Mouse (Mus musculus) midbrain, embryonic 11.5 days (tissue): ENCODE data around the gene E030030I06Rik. TPM values are rescaled to one million over a fixed set of nuclear protein-coding genes. Genes with fewer than 3 reads are reported as not detected.
"Not testable (repeated sequence)": the region's sequence is repeated elsewhere in the genome, so short reads cannot be mapped to it uniquely, and the experiment has no call there.

Source experiments
- ATAC-seq: fragments of 200-750 bp; cut with Nextera tagmentation; 2 replicates; pipeline ENCODE4 v1.8.0; 2017; ENCODE audit warnings: moderate TSS enrichment, moderate library complexity; ENCODE audit not compliant: low FRiP score
- DNase-seq: peaks from one replicate; pipeline ENCODE4 v3.0.0; 2015; ENCODE audit warnings: low spot score; ENCODE audit errors: missing footprints
- H3K27ac ChIP-seq: fragments of 300-500 bp; sonication (generic); 2 replicates; pipeline ENCODE4 v1.5.1; 2014; ENCODE audit warnings: low read depth, low read length
- H3K27me3 ChIP-seq: fragments of 300-500 bp; sonication (generic); 2 replicates; pipeline ENCODE4 v1.6.1; 2014; ENCODE audit warnings: mild to moderate bottlenecking, low read length, moderate library complexity, mixed read lengths; ENCODE audit not compliant: control insufficient read depth, insufficient read depth
- H3K36me3 ChIP-seq: fragments of 300-500 bp; sonication (generic); 2 replicates; pipeline ENCODE4 v1.6.1; 2014; ENCODE audit warnings: mild to moderate bottlenecking, low read length, moderate library complexity, mixed read lengths; ENCODE audit not compliant: control insufficient read depth, insufficient read depth
- H3K4me1 ChIP-seq: fragments of 300-500 bp; sonication (generic); 2 replicates; pipeline ENCODE4 v1.6.1; 2014; ENCODE audit warnings: low read length; ENCODE audit not compliant: control insufficient read depth, insufficient read depth
- H3K4me2 ChIP-seq: fragments of 300-500 bp; sonication (generic); 2 replicates; pipeline ENCODE4 v1.6.1; 2014; ENCODE audit warnings: mild to moderate bottlenecking, moderate library complexity
- H3K4me3 ChIP-seq: fragments of 300-500 bp; sonication (generic); 2 replicates; pipeline ENCODE4 v1.5.1; 2014; ENCODE audit warnings: low read depth, low read length
- H3K9ac ChIP-seq: fragments of 300-500 bp; sonication (generic); 2 replicates; pipeline ENCODE4 v1.6.1; 2014; ENCODE audit warnings: low read length
- H3K9me3 ChIP-seq: fragments of 300-500 bp; sonication (generic); 2 replicates; pipeline ENCODE4 v1.6.1; 2016; ENCODE audit warnings: low read length; ENCODE audit not compliant: control insufficient read depth
- WGBS: fragments of 180-500 bp; shearing (Covaris S2); extraction: QIAGEN DNeasy Blood & Tissue Kit; methylation state at CpG from one replicate; pipeline ENCODE4 v1.1.7; 2014; 5-methylcytosine and 5-hydroxymethylcytosine counted together
- polyA plus RNA-seq: library from polyadenylated mRNA; unstranded; fragments of >200 nt; fragmentation: Nextera tagmentation; extraction: Ambion mirVana; gene quantifications from 2 replicates; pipeline ENCODE4 v1.2.1, GENCODE M21; 2014

Gene E030030I06Rik
- polyA plus RNA-seq, 1 experiment from 2014 or later, result 24.8 TPM

GRCm38 (mm10) chr10:22166025-22166424, 17.0 kb upstream of the E030030I06Rik start:
- not testable (repeated sequence) for H3K36me3 ChIP-seq, H3K27me3 ChIP-seq, H3K9ac ChIP-seq, H3K9me3 ChIP-seq, ATAC-seq, H3K27ac ChIP-seq, DNase-seq, H3K4me2 ChIP-seq, H3K4me3 ChIP-seq, H3K4me1 ChIP-seq
- 68% methylated on average over 2 of the region's 2 CpGs for WGBS

- H3K27me3 ChIP-seq, H3K4me3 ChIP-seq, H3K4me1 ChIP-seq, H3K9ac ChIP-seq, ATAC-seq, H3K36me3 ChIP-seq, DNase-seq, H3K27ac ChIP-seq, H3K9me3 ChIP-seq, H3K4me2 ChIP-seq: not testable (repeated sequence)
- WGBS, result 66% methylated on average over 5 of the region's 5 CpGs
Measured at GRCm38 (mm10) chr10:22165328-22166003, 16.4 kb upstream of the E030030I06Rik start.

- not testable (repeated sequence) for H3K36me3 ChIP-seq, H3K27ac ChIP-seq, H3K4me1 ChIP-seq, H3K9ac ChIP-seq, H3K4me3 ChIP-seq, H3K9me3 ChIP-seq
- ATAC-seq (peak; percentile 70), DNase-seq (peak; percentile 95)
- peak overlapping the region; percentile 31 for H3K4me2 ChIP-seq
- H3K27me3 ChIP-seq, result peaks cover 12% of the 10 kb centered on the region; the same call in 1 of the 2 replicates
- 36% methylated on average over 14 of the region's 16 CpGs for WGBS
Measured at GRCm38 (mm10) chr10:22163705-22164583, 14.9 kb upstream of the E030030I06Rik start.

- peaks cover 15% of the 10 kb centered on the region; the same call in 1 of the 2 replicates for H3K27me3 ChIP-seq
- H3K4me1 ChIP-seq, H3K36me3 ChIP-seq, H3K9ac ChIP-seq, H3K27ac ChIP-seq, H3K4me3 ChIP-seq, H3K9me3 ChIP-seq: not testable (repeated sequence)
- 11% methylated on average over 9 of the region's 9 CpGs for WGBS
- H3K4me2 ChIP-seq, result peak overlapping the region; percentile 31
- peak; percentile 78 for DNase-seq
- peak; percentile 41; the same call in 1 of the 2 replicates for ATAC-seq
Measured at GRCm38 (mm10) chr10:22163279-22163678, 14.2 kb upstream of the E030030I06Rik start.

GRCm38 (mm10) chr10:22159581-22160140, 10.6 kb upstream of the E030030I06Rik start:
- Histone ChIP-seq H3K36me3 (no peaks in the 10 kb centered on the region), H3K4me2 (peak overlapping the region; percentile 10), H3K9me3 (no peaks in the 10 kb centered on the region), H3K4me1 (peaks cover 4% of the 10 kb centered on the region; the same call in 1 of the 2 replicates), H3K9ac (no peak overlapping the region), H3K4me3 (no peak overlapping the region), H3K27me3 (peaks cover 44% of the 10 kb centered on the region), H3K27ac (no peak overlapping the region)
- WGBS, result 0% methylated on average over 23 of the region's 23 CpGs
- peak; percentile 86 for DNase-seq
- no peak for ATAC-seq

- DNase-seq (peak; percentile 92), ATAC-seq (no peak)
- peaks cover 4% of the 10 kb centered on the region; the same call in 1 of the 2 replicates for H3K4me1 ChIP-seq
- H3K27ac ChIP-seq, result no peak overlapping the region
- peak overlapping the region; percentile 36 for H3K4me3 ChIP-seq
- no peaks in the 10 kb centered on the region for H3K36me3 ChIP-seq
- peaks cover 44% of the 10 kb centered on the region for H3K27me3 ChIP-seq
- peak overlapping the region; percentile 58 for H3K4me2 ChIP-seq
- H3K9ac ChIP-seq, result no peak overlapping the region
- under 1% methylated on average over 24 of the region's 24 CpGs for WGBS
- H3K9me3 ChIP-seq, result no peaks in the 10 kb centered on the region
Measured at GRCm38 (mm10) chr10:22159131-22159561, 10.1 kb upstream of the E030030I06Rik start.

- not testable (repeated sequence) for H3K27ac ChIP-seq, H3K9me3 ChIP-seq, H3K36me3 ChIP-seq, H3K4me1 ChIP-seq
- WGBS, result 2% methylated on average over 48 of the region's 48 CpGs
- H3K27me3 ChIP-seq, result peaks cover 44% of the 10 kb centered on the region
- H3K4me2 ChIP-seq, result peak within 1 kb of the TSS; percentile 58
- peak within 1 kb of the TSS; percentile 36 for H3K4me3 ChIP-seq
- ATAC-seq, result peak; percentile 81
- DNase-seq, result peak; percentile 94
- peak within 1 kb of the TSS; percentile 42 for H3K9ac ChIP-seq
Measured at GRCm38 (mm10) chr10:22158310-22158999, 9.4 kb upstream of the E030030I06Rik start, which contains the start of the genes Raet1e and H60b. Raet1e (plus strand) TSS chr10:22158569. H60b (plus strand) TSS chr10:22158586.

- Histone ChIP-seq H3K36me3 (no peaks in the 10 kb centered on the region), H3K27ac (no peak overlapping the region), H3K9me3 (no peaks in the 10 kb centered on the region), H3K9ac (no peak overlapping the region), H3K27me3 (peaks cover 65% of the 10 kb centered on the region), H3K4me2 (no peak overlapping the region), H3K4me3 (no peak overlapping the region), H3K4me1 (peaks cover 12% of the 10 kb centered on the region; the same call in 1 of the 2 replicates)
- DNase-seq (peak; percentile 91), ATAC-seq (no peak)
- WGBS, result 8% methylated on average over 3 of the region's 3 CpGs
Measured at GRCm38 (mm10) chr10:22154871-22155799, 6.1 kb upstream of the E030030I06Rik start.
